Mouse (Mus musculus): ENCODE measurements at regions not wholly inside any gene's neighbourhood (a gene's known extent, or its start where the extent isn't known, plus 50 kb on each side); places are given as distances from the start of the nearest gene placed in this dataset.

GRCm38 (mm10) chr10:44862360-44862674, 204.7 kb upstream of the Prep start:
- TF ChIP-seq CTCF (conservative IDR thresholded peaks at IDR 0.05; ENCODE audit: insufficient read depth, insufficient read length, low read depth, low read length) (no peak), POLR2A (IDR thresholded peaks at IDR 0.05; ENCODE audit: low read depth, low read length) (no peak)

All from kidney, adult 2 months (tissue).